Mouse (Mus musculus): ENCODE data around the gene Gm2381.
"Not testable (repeated sequence)": the region's sequence is repeated elsewhere in the genome, so short reads cannot be mapped to it uniquely, and the experiment has no call there.

The Gm2381 gene

DNA sequence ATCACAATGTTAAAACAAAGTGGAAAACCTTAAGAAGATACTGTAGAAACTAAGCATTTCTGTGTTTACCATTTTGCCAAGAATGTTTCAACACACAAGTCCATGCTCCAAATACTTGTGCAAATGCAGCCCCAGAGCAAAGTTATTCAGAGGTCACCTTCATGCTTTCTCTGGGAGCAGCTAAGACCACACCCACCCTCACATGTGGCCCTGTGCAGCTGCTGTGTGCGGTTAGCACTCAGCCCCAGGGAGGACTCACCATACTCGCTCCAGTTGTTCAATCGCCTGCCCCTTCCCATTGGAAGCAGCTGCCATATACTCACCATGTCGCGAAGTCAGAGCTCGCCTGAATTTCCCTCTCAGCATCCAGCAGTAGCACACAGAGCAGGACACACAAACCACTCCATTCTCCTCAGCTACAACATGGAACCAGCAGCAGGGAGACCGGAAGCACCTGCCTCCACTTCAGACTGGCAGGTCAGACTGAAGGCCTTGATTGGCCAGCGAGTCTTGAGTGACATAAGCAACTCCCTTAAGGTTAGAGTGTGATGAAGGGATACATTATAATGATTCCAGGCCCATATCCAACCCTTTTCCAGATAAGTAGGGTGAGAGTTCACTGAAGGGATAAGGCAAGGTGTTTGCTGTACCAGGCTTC lies at the start of gene Gm2381:
TSS of gene Gm2381 (minus strand) at position 434 of the 658 bp plus-strand sequence.
- DNase-seq, result not testable (repeated sequence)

DNA sequence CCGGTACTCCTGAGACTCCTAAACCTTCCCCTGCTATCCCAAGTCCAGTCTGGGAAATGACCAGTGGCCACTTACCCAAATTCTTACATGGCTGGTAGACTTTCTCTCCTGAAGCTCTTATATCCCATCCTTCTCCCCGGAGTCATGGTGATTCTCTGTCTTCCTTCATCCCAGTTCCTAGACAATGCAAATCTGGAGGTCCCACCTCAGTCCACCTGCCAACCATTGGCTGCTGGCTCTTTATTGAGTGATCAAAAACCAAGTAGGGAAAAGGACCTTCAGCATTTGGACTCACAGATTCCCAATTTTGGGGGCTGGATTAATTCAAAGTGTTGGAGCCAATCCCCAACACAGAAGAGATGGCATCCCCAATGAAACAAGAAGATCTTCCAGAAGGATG lies 31.0 kb upstream of the Gm2381 start:
- not testable (repeated sequence) for DNase-seq

DNA sequence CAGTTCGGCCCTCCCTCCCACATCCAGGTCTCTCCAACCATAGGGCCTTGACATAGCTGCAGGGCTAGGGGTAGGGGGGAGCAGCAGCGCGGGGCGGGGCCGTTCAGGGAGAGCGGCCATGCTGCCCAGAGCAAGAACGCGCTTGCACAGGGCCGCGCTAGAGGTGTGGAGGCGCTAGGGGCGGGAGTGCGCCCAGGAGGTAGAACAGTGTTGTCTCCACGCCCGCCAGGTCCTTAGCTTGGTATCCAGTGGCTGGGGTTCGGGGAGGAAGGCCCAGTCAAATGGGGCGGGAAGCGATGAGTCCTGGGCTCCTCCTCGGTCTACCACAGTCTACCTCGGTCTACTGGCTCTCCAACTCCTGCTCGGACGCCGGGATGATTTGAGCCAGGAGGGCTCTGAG lies 11.1 kb upstream of the Gm2381 start:
- DNase-seq, result no peak

DNA sequence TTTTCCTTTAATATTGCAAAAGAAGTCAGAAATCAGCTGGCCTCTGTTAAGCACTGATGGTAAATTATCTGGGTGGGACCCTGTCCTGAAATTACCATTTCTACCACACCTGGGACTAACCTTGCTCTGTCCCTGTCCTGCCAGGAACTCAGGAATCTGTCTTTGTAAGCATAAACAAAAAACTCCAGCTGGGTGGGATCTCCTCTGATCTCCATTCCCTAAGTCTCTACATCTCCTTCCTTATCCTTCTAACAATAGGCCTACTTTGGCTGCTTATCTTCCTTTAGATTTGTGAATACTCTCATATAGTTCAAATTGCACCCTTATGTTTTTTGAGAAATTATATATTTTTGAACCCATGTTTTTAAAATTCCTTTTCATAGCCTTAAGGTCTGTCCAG lies 28.7 kb downstream of the Gm2381 start:
- DNase-seq, result not testable (repeated sequence)

DNA sequence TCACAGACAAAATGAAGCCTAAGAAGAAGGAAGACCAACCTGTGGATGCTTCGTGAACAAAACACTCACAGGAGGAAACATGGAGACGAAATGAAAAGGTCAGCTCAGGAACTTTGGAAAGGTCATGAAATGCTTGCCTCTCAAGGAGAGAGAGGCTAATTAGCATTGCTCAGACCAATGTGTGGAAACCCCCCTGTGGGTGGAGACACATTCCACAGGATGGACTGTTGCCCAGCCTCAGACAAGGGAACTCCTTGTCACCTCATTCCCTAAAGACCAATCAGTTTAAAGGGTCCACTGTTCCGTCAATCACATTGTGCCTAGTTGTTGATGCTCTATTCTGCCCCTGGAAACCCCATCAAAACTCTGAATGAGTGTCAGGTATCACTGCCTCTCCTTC lies 34.8 kb downstream of the Gm2381 start:
- no peak for DNase-seq

DNA sequence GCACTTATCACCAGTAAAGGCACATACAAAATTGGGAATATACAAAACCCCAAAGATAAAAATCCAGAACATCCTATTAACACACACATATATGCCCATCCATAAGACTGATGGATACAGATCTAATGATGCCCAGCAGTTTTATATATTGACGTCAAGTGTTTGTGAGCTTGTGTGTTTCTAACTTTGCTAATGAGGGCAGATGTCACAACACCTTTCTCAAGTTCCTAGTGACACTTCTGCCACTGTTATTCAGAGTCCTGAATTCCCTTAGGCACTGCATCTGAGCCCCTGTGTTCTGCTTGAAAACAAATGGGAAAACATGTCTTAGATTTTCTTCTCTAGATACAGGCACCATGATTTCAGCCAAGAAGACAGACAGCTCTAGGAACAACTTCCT lies 73.6 kb downstream of the Gm2381 start, which contains the start of gene Vmn2r62:
TSS of gene Vmn2r62 (minus strand) at position 101 of the 400 bp plus-strand sequence.
- DNase-seq, result not testable (repeated sequence)

Measured in lung, postnatal 4 days (tissue).